Mouse (Mus musculus) B cell, adult 62 days (primary cell): ENCODE data around the gene Zdhhc1. TPM values are rescaled to one million over a fixed set of nuclear protein-coding genes. Genes with fewer than 3 reads are reported as not detected.

Experiments
- total RNA-seq: library from RNA; stranded (reverse); gene quantifications from 4 replicates; pipeline ENCODE4 v1.2.4, GENCODE M21; 2023

Gene Zdhhc1
- total RNA-seq: 2.7 to 5.8 TPM (median 3.9 TPM) in 4 replicates

GRCm38 (mm10) chr8:105496439-105497180 is at the start of gene Zdhhc1:
TSS of gene Zdhhc1 (minus strand) at chr8:105496902.

GRCm38 (mm10) chr8:105518436-105519313 is 22.0 kb upstream of the Zdhhc1 start, which contains the start of gene Hsd11b2:
TSS of gene Hsd11b2 (plus strand) at chr8:105518755.

GRCm38 (mm10) chr8:105471314-105472015 is 25.2 kb downstream of the Zdhhc1 start, which contains the start of gene Tppp3:
TSS of gene Tppp3 (minus strand) at chr8:105471526.

Other genes with a start within 250 kb of the Zdhhc1 start
- 0.32 to 1.0 TPM (median 0.69 TPM) in 4 replicates for gene B3gnt9, start 241.7 kb downstream of the Zdhhc1 start, total RNA-seq
- gene Tradd, start 232.3 kb downstream of the Zdhhc1 start, total RNA-seq: 18.1 to 24.4 TPM (median 22.1 TPM) in 4 replicates
- 6.0 to 8.5 TPM (median 7.7 TPM) in 4 replicates for gene Fbxl8, start 232.3 kb downstream of the Zdhhc1 start, total RNA-seq
- gene Hsf4, start 227.1 kb downstream of the Zdhhc1 start, total RNA-seq: 0.33 to 1.2 TPM (median 0.77 TPM) in 4 replicates
- gene Nol3, start 220.8 kb downstream of the Zdhhc1 start, total RNA-seq: not detected in 4 replicates
- 5.1 to 7.3 TPM (median 6.5 TPM) in 4 replicates for gene 4931428F04Rik, start 207.0 kb downstream of the Zdhhc1 start, total RNA-seq
- gene Exoc3l, start 200.8 kb downstream of the Zdhhc1 start, total RNA-seq: 0.79 to 2.5 TPM (median 1.5 TPM) in 4 replicates
- 87.8 to 93.0 TPM (median 91.1 TPM) in 4 replicates for gene E2f4, start 199.2 kb downstream of the Zdhhc1 start, total RNA-seq
- gene Elmo3, start 191.3 kb downstream of the Zdhhc1 start, total RNA-seq: 3.2 to 5.9 TPM (median 4.1 TPM) in 4 replicates
- gene Lrrc29, start 170.6 kb downstream of the Zdhhc1 start, total RNA-seq: 6.0 to 7.9 TPM (median 7.3 TPM) in 4 replicates
- 24.2 to 30.2 TPM (median 26.9 TPM) in 4 replicates for gene Tmem208, start 170.5 kb downstream of the Zdhhc1 start, total RNA-seq
- 31.0 to 37.3 TPM (median 34.9 TPM) in 4 replicates for gene Fhod1, start 148.9 kb downstream of the Zdhhc1 start, total RNA-seq
- 1.5 to 2.0 TPM (median 1.8 TPM) in 4 replicates for gene Slc9a5, start 148.1 kb downstream of the Zdhhc1 start, total RNA-seq
- not detected in 4 replicates for gene Plekhg4, start 123.6 kb downstream of the Zdhhc1 start, total RNA-seq
- not detected in 4 replicates for gene Kctd19, start 83.4 kb downstream of the Zdhhc1 start, total RNA-seq
- not detected in 4 replicates for gene Lrrc36, start 83.3 kb downstream of the Zdhhc1 start, total RNA-seq
- gene Tppp3, start 25.4 kb downstream of the Zdhhc1 start, total RNA-seq: 0.48 to 1.0 TPM (median 0.79 TPM) in 3 of 4 replicates, not detected in the other
- 0.32 TPM in 1 of 4 replicates, not detected in the others for gene Hsd11b2, start 21.9 kb upstream of the Zdhhc1 start, total RNA-seq
- 111 to 118 TPM (median 113 TPM) in 4 replicates for gene Atp6v0d1, start 69.1 kb upstream of the Zdhhc1 start, total RNA-seq
- gene Ripor1, start 108.4 kb upstream of the Zdhhc1 start, total RNA-seq: 26.0 to 30.1 TPM (median 27.9 TPM) in 4 replicates
- gene Ctcf, start 139.7 kb upstream of the Zdhhc1 start, total RNA-seq: 184 to 204 TPM (median 191 TPM) in 4 replicates
- gene Agrp, start 140.5 kb upstream of the Zdhhc1 start, total RNA-seq: not detected in 4 replicates
- 141 to 151 TPM (median 147 TPM) in 4 replicates for gene Carmil2, start 189.4 kb upstream of the Zdhhc1 start, total RNA-seq
- gene Acd, start 204.2 kb upstream of the Zdhhc1 start, total RNA-seq: 96.4 to 110 TPM (median 104 TPM) in 4 replicates
- 14.0 to 21.8 TPM (median 19.9 TPM) in 4 replicates for gene Pard6a, start 204.2 kb upstream of the Zdhhc1 start, total RNA-seq
- not detected in 4 replicates for gene 4933405L10Rik, start 210.8 kb upstream of the Zdhhc1 start, total RNA-seq
- gene Enkd1, start 211.3 kb upstream of the Zdhhc1 start, total RNA-seq: 2.0 to 3.9 TPM (median 3.7 TPM) in 4 replicates